Mouse (Mus musculus): ENCODE measurements around the gene Eepd1.
A peak's percentile ranks its signal among the peaks of the same experiment; 100 is the strongest.
"Not testable (repeated sequence)": the region's sequence is repeated elsewhere in the genome, so short reads cannot be mapped to it uniquely, and the experiment has no call there.

Gene Eepd1

DNA sequence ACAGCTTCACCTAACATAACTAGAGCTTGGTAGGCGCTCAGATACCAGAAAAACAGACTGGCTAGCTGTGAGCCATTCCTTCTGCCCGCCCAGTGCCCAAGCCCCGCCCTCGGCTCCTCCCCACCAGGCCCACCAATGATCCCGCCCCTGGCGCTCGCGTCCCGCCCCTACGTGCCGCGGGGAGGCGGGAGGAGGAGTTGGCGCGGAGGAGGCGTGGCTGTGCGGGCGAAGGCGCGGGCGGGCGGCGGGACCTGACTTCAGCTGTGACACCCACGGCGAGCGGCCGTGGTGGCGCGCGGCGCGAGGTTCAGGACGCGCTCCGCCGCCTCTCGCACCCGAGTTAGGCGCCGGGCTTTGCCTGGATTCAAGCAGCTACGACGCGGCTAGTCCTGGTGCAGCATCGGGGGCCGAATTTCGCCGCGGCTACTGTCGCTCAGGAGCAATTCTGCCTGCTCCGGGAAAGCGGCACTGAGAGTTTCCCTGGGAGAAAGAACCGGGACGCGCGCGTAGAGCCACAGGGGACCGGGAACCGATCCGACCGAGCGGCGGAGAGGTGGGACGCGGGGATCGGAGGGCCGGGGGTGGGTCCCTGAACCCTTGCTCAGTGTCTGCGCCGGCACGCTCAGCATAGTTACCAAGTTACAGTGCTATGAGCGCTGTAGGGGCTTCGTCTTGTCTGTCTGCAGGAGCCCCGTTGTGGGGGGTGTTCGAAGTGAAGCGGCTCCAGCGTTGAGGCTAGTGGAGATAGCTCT is at the start of gene Eepd1:
TSS of gene Eepd1 (plus strand) at position 204 of the 752 bp plus-strand sequence.
- peak; percentile 84 for DNase-seq (ENCODE audit: low read depth, low spot score)

DNA sequence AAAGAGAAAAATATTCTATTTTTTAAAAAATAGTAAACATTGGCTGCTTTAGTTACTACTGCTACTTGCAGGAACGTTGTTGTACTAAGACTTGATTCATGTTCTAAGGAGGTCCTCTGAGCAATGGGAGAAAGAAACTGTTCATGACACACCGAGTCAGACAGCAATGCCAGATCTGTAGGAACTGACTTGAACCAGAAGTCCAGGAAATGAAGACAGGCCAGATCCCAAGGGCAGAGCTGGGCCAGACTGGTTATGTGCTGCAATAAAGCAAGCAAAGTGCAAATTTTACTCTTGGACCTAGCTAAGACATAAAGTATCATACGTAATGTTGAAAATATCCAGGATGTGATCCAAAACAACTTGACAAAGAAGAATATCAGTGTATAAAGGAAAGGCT is 42.5 kb upstream of the Eepd1 start:
- DNase-seq (ENCODE audit: low read depth, low spot score) = no peak

DNA sequence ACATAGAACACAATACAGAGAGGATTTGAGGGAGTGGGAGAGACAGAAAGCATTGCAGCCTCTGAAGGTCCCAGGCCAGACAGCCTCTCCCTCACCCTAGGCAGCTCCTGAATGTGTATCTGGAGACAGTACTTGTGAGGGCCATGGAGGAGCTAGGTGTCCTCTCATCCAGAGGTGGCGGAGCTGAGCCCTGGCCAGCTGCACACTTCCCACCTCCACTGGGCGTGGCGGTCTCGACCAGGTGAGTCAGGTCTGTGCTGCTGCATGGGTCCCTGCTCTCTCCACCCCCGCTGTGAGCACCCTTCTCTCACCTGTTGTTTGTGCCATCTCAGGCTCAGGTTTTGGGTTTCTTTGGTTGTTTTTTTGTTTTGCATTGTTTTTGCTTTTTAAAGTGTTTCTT is 41.3 kb upstream of the Eepd1 start:
- not testable (repeated sequence) for DNase-seq (ENCODE audit: low read depth, low spot score)

DNA sequence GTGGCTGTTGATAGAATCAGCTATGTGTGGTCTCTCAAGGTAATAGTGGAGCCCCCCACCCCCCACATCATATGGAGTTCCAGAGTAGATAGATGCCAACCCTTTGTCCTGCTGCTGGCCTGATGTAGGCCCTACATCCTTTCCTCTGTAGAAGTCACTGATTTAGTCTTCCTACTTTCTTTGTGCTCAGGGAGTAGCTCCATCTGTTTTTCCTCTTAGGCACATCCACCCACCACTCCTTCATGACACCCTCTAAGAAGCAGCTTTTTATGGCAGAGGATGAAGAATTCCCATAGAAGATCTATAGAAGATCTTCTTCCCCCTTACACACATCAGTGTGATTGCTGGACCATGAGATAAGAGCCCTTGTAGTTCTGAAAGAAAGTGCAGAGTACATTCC is 39.3 kb upstream of the Eepd1 start:
- no peak for DNase-seq (ENCODE audit: low read depth, low spot score)

DNA sequence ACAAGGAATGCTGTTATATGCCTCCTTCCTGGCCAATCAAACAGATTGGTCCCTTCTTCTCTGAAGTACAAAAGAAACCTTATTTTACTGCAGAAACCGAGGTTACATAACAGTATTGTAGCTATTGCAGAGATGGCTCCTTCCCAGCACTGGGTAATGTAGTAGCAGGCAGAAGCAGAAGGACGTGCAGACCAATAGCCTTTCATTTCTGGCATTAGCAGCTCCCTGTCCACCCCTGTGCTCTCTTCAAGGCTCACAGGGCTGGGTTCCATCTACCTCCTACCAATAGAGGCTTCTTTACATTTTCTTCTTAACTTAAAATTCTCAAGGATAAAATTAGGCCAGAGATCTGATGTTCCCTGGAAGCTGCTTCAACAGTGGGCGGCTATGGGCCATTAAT is 38.3 kb upstream of the Eepd1 start:
- DNase-seq (ENCODE audit: low read depth, low spot score) = no peak

DNA sequence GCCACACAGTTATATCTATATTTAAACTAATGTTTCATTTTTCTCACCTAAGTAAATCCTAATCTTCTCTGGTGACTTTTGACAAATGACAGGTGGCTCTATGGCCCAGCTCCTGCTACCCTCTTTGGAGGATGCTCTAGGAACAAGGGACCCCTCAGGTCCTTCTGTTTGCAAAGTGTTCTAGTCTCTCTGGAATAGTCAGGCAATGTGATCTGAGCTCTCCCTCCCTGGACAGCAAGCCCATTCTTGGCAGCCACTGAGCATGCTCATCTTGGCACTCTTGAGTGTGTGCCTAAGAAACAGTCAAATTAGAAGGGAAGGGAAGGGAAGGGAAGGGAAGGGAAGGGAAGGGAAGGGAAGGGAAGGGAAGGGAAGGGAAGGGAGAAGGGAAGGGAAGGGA is 37.8 kb upstream of the Eepd1 start:
- no peak for DNase-seq (ENCODE audit: low read depth, low spot score)

DNA sequence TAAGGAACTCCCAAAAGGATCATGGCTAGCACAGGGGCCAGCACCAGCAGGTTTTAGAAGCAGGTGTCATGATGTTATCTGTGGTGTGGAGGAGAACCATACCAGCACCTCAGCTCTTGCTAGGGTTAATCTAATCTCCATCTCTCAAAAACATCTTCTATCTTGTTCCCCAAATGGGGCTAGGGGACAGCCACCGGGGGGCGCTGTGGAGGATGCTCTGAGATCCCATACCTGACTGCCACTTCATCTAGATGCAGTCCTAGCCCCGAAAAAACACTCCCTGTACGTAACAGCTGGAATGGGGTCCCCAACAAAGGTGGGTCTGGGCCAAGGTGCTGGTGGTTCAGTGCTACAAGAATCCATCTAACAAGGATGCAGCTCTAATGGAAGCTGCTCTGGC is 31.0 kb upstream of the Eepd1 start:
- no peak for DNase-seq (ENCODE audit: low read depth, low spot score)

DNA sequence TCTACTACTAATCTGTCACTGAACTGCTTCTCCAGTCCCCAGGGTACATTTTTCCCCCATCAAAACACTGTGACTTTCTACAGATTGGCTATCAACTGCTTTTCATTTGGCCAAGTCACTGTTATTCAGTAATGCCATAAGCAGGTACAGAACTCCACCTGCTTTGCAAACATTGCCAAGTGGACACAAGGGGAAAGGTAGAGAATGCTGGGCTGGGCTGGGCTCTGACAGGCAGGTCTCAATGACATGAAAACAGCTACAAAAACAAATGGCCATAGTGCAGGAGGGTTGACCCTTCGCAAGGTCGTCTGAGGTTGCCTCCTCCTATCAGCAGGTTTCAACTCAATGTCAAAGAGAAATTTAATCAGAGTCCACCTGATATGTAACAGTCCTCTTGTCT is 26.3 kb upstream of the Eepd1 start:
- no peak for DNase-seq (ENCODE audit: low read depth, low spot score)

DNA sequence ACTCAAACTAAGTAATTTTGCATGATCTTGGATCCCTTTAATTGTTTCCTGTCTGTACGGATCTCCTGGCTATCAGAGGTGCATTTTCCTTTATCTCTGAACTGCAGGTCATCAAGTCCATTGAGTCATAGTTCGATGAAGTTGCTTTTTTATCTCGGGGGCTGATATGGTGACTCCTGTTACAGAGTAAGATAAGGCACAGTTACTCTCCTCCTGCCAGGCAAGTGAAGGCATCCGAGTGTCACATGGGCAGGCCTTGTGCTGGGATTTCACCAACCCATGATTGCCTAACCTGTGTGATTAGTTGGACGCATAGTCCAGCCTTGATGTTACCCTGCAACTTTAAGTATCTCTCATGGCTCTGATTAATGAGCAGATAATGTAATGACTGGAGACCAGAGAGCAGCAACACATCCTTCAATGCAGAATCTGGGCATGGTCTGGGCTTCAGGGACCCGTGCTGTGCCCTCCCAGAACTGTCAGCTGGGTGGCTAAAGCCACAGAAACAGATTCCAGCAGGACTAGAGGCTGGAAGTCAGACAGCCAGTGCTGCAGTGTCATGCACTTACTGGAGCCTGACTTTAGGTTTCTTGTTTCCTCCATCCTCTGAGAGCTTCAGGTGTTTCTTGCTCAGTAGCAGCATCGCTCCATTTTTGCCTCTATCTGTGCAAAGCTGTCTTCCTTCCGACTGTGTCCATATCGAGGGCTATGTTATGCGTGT is 20.4 kb upstream of the Eepd1 start:
- DNase-seq (ENCODE audit: low read depth, low spot score) = no peak

DNA sequence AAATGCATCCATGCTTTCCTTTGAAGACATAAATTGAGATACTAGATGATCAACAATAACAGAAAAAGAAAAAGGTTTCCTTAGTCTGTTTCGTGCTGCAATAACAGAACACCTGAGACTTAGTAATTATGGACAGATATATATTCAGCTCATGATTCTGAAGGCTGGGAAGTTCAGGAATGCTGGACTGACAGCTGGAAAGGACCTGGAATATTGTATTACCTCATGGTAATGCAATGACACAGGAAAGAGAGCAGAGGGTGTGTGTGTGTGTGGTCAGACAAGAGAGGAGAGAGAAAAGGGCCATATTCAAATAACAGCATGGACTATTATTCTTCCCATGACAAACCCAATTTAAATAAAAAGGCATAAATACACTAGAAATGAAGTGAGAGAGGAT is 17.0 kb upstream of the Eepd1 start:
- DNase-seq (ENCODE audit: low read depth, low spot score) = no peak

DNA sequence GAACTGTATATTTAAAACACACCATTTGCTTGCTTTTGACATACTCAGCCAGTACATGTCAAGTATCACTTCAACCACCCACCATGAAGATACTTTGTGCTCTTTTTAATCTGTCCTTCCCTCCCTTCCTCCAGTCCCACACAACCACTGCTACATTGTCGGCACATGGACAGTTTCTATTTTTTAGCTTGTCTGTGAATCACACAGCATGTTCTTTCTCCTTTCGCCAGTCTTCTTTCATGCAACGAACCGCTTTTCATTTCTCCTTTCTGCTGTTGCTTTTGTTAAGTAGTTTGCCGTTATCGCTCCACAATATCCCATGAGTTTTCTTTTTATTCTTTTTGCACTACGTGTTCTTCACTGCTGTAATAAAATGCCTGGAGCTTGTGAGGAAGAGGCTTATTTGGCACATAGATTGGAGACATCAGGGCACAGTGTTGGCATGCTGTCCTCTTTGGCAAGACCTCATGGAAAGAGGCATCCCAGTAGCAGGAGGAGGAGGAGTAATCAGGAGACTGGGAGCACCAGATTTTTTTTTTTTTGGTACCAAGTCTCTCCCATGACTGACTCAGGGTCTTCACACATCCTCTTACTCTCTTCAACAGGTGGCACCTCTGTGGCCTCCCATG is 1.8 kb upstream of the Eepd1 start:
- no peak for DNase-seq (ENCODE audit: low read depth, low spot score)

DNA sequence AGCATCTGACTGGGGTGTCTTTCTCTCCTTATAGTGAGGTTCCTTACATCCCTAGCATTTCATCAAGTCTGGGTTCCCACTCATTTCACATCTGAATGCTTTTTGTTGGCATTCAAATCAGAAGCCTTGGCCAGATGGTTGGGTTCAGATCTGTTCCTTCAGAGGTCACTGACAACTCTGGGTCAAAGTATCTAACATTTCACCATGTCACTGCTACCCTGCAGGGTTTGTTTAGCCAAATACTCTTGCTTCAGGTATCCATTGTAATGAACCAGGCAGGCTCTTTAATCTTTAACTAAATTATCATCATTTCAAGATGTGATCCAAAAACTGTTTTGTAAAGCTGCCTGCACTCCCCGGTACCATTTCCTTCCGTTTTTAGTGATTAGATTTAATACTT is 671 bp upstream of the Eepd1 start:
- DNase-seq (ENCODE audit: low read depth, low spot score) = no peak

DNA sequence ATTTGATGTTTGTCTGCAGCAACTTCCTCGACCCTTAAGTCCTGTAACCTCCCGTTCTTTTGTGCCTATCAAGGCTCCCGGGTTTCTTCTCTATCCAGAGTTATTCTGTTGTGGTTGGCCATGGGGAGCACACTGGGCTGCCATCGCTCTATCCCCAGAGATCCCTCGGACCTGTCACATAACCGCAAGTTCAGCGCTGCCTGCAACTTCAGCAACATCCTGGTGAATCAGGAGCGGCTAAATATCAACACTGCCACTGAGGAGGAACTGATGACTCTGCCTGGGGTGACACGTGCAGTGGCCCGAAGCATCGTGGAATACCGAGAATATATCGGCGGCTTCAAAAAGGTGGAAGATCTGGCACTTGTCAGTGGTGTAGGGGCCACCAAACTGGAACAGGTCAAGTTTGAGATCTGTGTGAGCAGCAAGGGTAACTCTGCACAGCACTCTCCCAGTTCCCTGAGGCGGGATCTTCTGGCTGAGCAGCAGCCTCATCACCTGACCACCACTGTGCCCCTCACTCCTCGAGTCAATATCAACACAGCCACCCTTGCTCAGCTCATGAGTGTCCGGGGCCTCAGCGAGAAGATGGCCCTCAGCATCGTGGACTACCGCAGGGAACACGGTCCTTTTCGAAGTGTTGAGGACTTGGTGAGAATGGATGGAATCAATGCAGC is 1.1 kb downstream of the Eepd1 start:
- no peak for DNase-seq (ENCODE audit: low read depth, low spot score)

DNA sequence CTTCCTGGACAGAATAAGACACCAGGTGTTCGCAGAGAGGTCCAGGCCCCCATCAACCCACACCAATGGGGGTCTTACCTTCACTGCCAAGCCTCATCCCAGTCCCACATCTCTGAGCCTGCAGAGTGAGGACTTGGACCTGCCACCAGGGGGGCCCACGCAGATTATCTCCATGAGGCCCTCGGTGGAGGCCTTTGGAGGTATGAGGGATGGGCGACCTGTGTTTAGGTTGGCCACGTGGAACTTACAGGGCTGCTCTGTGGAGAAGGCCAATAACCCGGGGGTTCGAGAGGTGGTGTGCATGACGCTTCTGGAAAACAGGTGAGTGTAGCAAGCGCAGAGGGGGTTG is 1.6 kb downstream of the Eepd1 start:
- no peak for DNase-seq (ENCODE audit: low read depth, low spot score)

DNA sequence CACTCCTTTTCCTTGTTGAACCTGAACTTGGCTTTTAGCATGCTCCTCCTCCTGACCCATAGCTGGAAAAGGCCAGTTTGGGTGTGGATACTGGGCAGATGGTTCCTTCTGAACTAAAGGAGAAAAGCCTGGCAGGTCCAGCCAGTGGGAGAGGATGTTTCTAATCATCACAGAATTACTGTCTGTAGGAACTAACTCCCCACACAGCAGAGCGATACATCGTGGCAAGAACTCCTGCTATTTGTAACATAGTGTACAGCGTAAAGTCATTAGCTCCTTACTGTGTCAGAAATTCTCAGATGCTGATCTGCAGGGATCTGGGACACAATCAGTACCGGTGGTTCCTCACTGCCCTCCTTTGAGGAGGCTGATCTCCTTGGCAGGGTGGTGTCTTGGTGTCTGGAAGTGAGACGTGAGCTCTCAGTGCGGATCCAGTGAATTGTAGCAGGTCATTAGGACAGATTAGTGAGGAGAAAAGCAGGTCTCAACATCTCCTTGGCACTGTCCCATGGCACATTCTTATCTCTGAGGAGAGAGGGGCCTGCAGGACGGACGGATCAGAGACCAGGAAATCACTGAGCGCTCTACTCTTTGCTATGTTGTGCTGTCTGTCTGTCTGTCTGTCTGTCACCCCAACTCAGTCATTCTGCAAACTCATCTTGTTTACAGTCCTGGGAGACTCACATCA is 2.7 kb downstream of the Eepd1 start:
- no peak for DNase-seq (ENCODE audit: low read depth, low spot score)

DNA sequence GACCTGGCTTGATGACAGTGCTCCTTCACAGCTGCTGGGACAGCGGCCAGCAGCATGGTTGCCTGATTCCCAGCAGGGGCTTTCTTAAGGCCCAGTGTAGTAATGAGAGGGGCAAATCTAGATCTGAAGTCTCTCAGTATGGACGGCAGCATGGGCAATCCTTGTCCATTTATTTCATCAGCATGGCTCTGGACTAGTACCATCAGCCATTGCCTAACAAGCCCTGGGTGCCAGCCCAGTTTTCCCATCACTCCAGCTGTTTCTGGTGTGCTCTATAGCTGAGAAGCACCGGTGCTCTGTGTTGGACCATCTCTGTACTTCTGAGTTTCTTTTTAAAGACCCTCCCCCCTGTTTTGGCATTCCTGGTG is 3.3 kb downstream of the Eepd1 start:
- no peak for DNase-seq (ENCODE audit: low read depth, low spot score)

DNA sequence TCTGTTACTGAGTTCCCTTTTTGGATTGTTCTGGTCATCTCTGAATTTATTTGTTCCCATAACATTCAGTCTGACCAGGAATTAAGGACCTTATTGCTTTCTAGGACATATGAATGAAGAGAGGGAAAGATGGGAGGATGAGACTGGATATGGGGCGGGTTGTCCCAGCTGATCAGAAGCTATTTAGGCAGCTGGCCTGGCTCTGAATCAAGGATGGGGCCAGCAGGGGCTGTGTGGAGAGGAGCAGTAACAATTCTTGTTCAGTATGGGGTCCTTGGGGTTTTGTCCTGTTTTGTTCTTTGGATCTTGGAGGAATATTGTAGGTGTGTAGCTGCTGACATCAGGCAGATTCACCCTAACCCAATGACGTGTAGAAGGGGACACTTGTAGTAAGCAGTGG is 3.7 kb downstream of the Eepd1 start:
- DNase-seq (ENCODE audit: low read depth, low spot score) = no peak

DNA sequence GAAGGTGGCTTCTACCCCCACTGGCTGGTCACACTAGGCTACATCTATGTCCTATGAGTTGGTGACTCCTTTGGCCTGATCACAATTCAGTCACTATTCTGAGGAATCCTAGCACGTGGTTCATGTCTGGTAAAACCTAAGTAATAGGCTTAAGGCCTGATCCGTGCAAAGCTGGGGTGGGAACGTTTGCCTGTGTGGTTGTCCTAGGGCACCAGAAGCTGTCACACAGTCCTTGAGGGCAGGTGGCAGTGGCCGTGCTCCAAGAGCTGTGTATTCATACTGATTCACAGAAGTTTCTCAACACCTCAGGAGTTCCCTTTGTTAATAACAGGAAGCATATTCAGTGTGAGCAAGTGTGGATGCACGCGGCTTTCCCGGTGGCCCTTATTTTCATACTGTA is 4.1 kb downstream of the Eepd1 start:
- peak; percentile 77 for DNase-seq (ENCODE audit: low read depth, low spot score)

DNA sequence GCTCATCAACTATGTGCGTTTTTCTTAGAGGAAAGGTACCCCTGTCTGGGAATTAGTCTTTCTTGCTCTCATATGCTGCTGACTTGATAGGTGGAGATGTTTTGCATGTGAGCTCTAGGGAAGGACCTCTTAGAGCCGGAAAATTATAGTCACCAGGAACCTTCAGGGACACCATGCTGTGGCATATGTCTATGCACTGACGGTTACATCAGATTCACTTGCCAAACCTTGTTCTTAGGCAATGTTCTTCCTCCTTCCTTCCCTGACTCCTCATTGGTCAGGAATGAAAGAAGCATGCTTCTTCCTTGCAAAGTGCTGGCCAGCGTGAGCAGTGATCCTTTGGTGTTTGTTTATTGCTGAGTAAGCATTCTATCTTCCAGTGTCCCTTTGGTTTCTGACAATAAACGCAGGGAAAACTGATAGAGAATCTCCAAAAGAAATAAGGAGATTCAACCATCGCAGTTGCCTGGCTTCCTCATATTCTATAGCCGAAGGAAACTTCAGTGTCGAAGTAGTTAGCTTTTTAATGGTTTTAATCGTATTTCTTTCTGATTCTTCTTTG is 5.0 kb downstream of the Eepd1 start:
- DNase-seq (ENCODE audit: low read depth, low spot score) = no peak

DNA sequence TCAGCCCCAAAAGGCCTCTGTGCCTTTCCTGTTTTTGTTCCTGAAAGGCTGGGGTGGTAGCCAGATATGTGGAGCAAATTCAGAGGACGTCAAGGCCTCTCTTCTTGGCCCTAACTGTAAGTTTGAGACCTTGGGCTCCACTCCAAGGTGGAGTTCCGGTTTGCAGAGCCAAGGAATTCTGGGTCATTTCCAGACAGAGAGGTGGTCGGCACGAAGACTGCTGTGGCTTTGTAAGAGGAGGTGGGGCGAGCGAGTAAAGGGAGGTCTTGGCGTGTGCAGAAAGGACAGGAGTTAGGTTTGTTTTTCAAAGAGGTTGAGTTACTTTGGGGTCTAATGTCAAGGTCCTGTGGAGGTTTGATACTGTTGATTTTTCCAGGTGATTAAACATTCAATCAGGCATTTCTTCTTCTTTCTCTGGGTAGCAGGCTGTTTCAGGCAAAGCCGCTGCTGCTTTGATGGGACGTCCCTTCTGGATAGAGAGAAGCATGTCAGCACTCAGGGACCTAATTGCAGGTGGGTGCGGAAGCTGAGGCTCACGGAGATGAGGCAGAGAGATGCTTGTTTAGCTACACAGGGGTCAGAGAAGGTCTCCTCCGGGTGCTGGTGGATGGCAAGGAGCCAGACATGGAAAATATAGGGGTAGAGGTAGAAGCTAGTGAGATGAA is 6.2 kb downstream of the Eepd1 start:
- no peak for DNase-seq (ENCODE audit: low read depth, low spot score)

DNA sequence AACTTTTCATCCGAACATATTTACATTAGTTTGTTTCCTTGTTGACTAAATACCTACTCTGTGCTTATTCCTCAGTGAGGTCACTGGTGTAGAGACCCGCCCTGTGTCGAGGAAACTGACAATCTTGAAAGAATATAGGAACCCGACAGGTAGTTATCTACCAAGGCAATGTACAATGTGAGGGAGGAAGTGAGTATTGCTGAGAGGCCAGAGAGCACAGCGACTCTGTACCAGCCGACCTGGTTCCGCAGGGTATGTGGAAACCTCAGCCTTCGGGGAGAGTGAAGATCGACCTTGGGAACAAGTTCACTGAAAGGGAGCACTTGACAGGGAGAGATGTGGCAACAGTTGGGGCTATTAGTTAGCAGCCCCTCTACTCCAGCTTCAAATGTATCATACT is 7.2 kb downstream of the Eepd1 start:
- no peak for DNase-seq (ENCODE audit: low read depth, low spot score)

Measured in retina, adult 2 months (tissue).